Mouse (Mus musculus) brain, adult 10 weeks (tissue): ENCODE data around the gene Gm13023. TPM values are rescaled to one million over a fixed set of nuclear protein-coding genes. Genes with fewer than 3 reads are reported as not detected.

Experiments
- polyA plus RNA-seq: library from polyadenylated mRNA; stranded (reverse); fragments of 350-450 nt; fragmentation: Illumina TruSeq; extraction: RNeasy Lipid Tissue Mini Kit (QIAGEN cat#74804); gene quantifications from one replicate; pipeline ENCODE4 v1.2.3, GENCODE M21; 2015; ENCODE audit warnings: low read depth, low replicate concordance

Gene Gm13023
- not detected for polyA plus RNA-seq

DNA sequence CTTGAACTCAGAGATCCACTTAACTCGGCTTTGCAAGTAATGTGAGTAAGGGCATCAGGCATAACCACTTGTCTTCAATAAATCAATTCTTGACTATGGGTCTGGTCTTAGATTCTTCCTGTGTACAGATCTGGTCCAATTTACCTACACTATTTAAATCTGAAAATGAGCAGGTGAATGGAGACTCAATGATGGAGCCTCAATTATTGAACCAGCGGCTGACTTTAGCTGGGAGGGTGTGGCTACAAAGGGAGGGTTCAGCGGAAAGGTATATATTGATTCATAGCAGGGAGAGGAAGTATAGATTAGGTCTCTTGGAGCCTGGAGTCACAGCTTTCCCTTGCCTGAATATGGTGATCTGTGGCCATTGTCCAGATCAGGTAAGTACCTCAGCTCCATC lies at the start of gene Gm13023:
Gene Gm13023, plus strand, starts transcription at position 301 of the 400 bp plus-strand sequence.

GRCm38 (mm10) chr4:143815993-143816392 lies 26.8 kb downstream of the Gm13023 start, which contains the start of gene Gm13084:
Gm13084 (minus strand) TSS chr4:143816093.

Other genes starting within 250 kb of the Gm13023 start
- not detected for gene BC080695, start 237.7 kb upstream of the Gm13023 start, polyA plus RNA-seq
- not detected for gene Gm13057, start 237.6 kb upstream of the Gm13023 start, polyA plus RNA-seq
- not detected for gene Gm13083, start 174.3 kb upstream of the Gm13023 start, polyA plus RNA-seq
- gene Gm13088, start 132.1 kb upstream of the Gm13023 start, polyA plus RNA-seq, result not detected
- gene Gm13089, start 86.6 kb upstream of the Gm13023 start, polyA plus RNA-seq, result not detected
- gene Gm13078, start 69.9 kb upstream of the Gm13023 start, polyA plus RNA-seq, result not detected
- gene Gm13084, start 26.7 kb downstream of the Gm13023 start, polyA plus RNA-seq, result not detected
- gene Gm13103, start 57.1 kb downstream of the Gm13023 start, polyA plus RNA-seq, result not detected
- gene Pramef6, start 111.0 kb downstream of the Gm13023 start, polyA plus RNA-seq, result not detected
- gene Pramef25, start 161.7 kb downstream of the Gm13023 start, polyA plus RNA-seq, result not detected
- gene Gm13101, start 177.6 kb downstream of the Gm13023 start, polyA plus RNA-seq, result not detected
- not detected for gene Pramef17, start 205.0 kb downstream of the Gm13023 start, polyA plus RNA-seq